Mouse (Mus musculus): ENCODE results near the gene Cd84. TPM values are rescaled to one million over a fixed set of nuclear protein-coding genes. Genes with fewer than 3 reads are reported as not detected.

The Cd84 gene
- polyA plus RNA-seq, 1 experiment from 2014 or later: 0.64 TPM

GRCm38 (mm10) chr1:171825462-171825861 is 14.0 kb upstream of the Cd84 start:
- Histone ChIP-seq H3K9ac (ENCODE audit: low read length) (no peak overlapping the region), H3K9me3 (ENCODE audit: control insufficient read depth, low read length) (no peaks in the 10 kb centered on the region), H3K4me3 (ENCODE audit: low read depth, low read length) (no peak overlapping the region), H3K36me3 (ENCODE audit: control insufficient read depth, insufficient read depth, low read length) (no peaks in the 10 kb centered on the region), H3K27ac (ENCODE audit: low read depth, low read length) (no peak overlapping the region), H3K4me1 (ENCODE audit: control insufficient read depth, insufficient read depth, low read length) (no peaks in the 10 kb centered on the region), H3K4me2 (no peak overlapping the region), H3K27me3 (ENCODE audit: control insufficient read depth, insufficient read depth, low read length) (no peaks in the 10 kb centered on the region)
- ATAC-seq (ENCODE audit: low FRiP score) (no peak), DNase-seq (ENCODE audit: low spot score, missing footprints) (peak; percentile 82)
- WGBS: 32% methylated on average over 4 of the region's 4 CpGs

DNA sequence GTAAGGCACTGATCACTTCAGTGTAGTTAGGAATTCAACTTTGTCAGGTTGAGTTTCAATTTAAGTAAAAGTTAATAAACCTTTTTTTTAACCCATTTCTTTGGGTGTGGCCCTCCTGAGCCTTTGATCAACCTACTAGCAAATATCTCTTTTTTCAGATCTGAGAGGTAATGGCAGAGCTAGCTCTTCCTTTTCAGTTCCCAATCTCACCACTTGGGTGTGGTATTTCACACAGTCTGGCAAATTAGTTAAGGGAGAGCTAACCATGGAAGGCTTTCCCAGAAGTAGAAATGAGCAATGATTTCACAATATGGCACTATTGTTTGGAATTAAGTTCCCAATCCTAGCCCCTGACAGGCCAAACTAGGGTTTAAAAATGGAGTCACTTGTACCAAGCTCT is 13.3 kb upstream of the Cd84 start:
- H3K4me1 ChIP-seq (ENCODE audit: control insufficient read depth, insufficient read depth, low read length): no peaks in the 10 kb centered on the region

DNA sequence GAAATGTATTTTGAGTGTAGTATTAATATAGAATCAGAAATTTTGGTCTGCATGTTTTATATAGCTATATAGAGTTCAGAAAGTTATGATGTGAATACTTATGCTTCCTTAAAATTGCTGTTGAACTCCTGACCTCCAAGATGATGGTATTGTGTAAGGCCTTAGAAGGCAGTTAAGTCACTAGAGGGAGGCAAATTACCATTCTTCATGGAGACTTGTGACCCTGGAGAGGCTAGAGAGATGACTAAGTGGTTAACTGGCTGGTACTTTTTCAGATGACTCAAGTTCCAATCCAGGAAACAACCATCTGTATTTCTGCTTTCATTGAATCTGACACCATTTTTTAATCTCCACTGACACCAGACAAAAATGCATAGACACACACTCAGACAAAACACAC is 11.8 kb upstream of the Cd84 start:
- ATAC-seq (ENCODE audit: low FRiP score) (no peak), DNase-seq (ENCODE audit: low spot score, missing footprints) (no peak)
- no peaks in the 10 kb centered on the region for H3K9me3 ChIP-seq (ENCODE audit: control insufficient read depth, low read length)
- H3K4me3 ChIP-seq (ENCODE audit: low read depth, low read length): no peak overlapping the region
- H3K4me2 ChIP-seq: no peak overlapping the region
- no peak overlapping the region for H3K27ac ChIP-seq (ENCODE audit: low read depth, low read length)
- no peaks in the 10 kb centered on the region for H3K27me3 ChIP-seq (ENCODE audit: control insufficient read depth, insufficient read depth, low read length)
- no peak overlapping the region for H3K9ac ChIP-seq (ENCODE audit: low read length)
- no peaks in the 10 kb centered on the region for H3K4me1 ChIP-seq (ENCODE audit: control insufficient read depth, insufficient read depth, low read length)
- no peaks in the 10 kb centered on the region for H3K36me3 ChIP-seq (ENCODE audit: control insufficient read depth, insufficient read depth, low read length)

More for the DNA sequence above, 13.3 kb upstream of the Cd84 start:
- H3K4me2 ChIP-seq: no peak overlapping the region
- DNase-seq (ENCODE audit: low spot score, missing footprints) (peak; percentile 91), ATAC-seq (ENCODE audit: low FRiP score) (no peak)
- H3K27me3 ChIP-seq (ENCODE audit: control insufficient read depth, insufficient read depth, low read length): no peaks in the 10 kb centered on the region
- H3K9ac ChIP-seq (ENCODE audit: low read length): no peak overlapping the region
- H3K27ac ChIP-seq (ENCODE audit: low read depth, low read length): no peak overlapping the region
- no peaks in the 10 kb centered on the region for H3K9me3 ChIP-seq (ENCODE audit: control insufficient read depth, low read length)
- H3K4me3 ChIP-seq (ENCODE audit: low read depth, low read length): no peak overlapping the region
- no peaks in the 10 kb centered on the region for H3K36me3 ChIP-seq (ENCODE audit: control insufficient read depth, insufficient read depth, low read length)

DNA sequence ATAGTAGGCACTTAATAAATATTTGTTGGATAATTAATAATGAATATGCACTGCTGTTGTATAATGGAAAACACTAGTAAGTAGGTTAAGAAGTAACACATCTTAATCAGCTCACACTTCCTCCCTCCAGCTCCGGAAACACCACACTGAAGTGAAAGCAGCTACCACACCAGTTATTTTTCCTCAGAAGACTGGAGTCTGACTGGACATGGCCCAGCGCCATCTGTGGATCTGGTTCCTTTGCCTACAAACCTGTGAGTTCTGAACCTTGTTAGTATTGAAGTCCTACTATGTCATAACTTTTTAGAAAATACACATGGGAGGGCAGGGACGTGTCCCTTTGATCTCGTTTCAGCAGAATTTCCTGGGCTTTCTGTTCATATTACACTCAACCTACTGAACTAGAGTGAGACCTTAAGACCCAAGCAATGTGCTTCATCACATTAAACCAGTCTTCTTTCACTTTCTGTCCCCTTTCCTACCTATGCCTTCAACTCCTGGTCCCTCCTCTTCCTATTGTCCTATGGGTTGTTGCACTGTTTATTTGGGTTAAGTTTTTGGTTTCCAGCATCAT is 1.0 kb downstream of the Cd84 start:
- Histone ChIP-seq H3K9ac (ENCODE audit: low read length) (no peak overlapping the region), H3K4me3 (ENCODE audit: low read depth, low read length) (no peak overlapping the region), H3K27ac (ENCODE audit: low read depth, low read length) (no peak overlapping the region), H3K27me3 (ENCODE audit: control insufficient read depth, insufficient read depth, low read length) (no peaks in the 10 kb centered on the region), H3K9me3 (ENCODE audit: control insufficient read depth, low read length) (no peaks in the 10 kb centered on the region), H3K4me2 (no peak overlapping the region), H3K36me3 (ENCODE audit: control insufficient read depth, insufficient read depth, low read length) (no peaks in the 10 kb centered on the region), H3K4me1 (ENCODE audit: control insufficient read depth, insufficient read depth, low read length) (no peaks in the 10 kb centered on the region)
- ATAC-seq (ENCODE audit: low FRiP score) (no peak), DNase-seq (ENCODE audit: low spot score, missing footprints) (no peak)
- 77% methylated on average over 4 of the region's 4 CpGs for WGBS

GRCm38 (mm10) chr1:171845035-171845754 is 5.7 kb downstream of the Cd84 start:
- H3K27ac ChIP-seq (ENCODE audit: low read depth, low read length): no peak overlapping the region
- 73% methylated on average over 5 of the region's 5 CpGs for whole genome bisulfite sequencing

DNA sequence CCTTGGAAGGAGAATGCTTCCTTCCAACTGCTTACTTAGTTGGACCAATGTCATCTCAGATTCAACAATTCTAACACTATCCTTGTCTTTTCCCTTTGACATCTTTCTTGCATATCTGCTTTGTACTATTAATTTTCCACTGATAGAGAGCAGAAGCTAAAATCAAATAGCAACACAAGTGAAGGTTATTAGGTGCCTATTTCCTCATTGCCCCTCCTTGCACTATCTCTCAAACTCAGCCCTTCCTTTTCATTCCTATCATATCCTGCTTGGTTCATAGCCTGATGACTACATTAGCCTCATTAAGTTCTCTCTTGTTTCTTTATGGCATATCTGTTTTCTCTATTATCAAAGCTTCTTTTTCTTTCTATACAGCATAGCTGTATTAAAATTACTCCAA is 8.7 kb downstream of the Cd84 start:
- Histone ChIP-seq H3K4me2 (no peak overlapping the region), H3K36me3 (ENCODE audit: control insufficient read depth, insufficient read depth, low read length) (no peaks in the 10 kb centered on the region), H3K9ac (ENCODE audit: low read length) (no peak overlapping the region), H3K27me3 (ENCODE audit: control insufficient read depth, insufficient read depth, low read length) (no peaks in the 10 kb centered on the region), H3K4me3 (ENCODE audit: low read depth, low read length) (no peak overlapping the region), H3K4me1 (ENCODE audit: control insufficient read depth, insufficient read depth, low read length) (no peaks in the 10 kb centered on the region), H3K9me3 (ENCODE audit: control insufficient read depth, low read length) (no peaks in the 10 kb centered on the region), H3K27ac (ENCODE audit: low read depth, low read length) (no peak overlapping the region)
- no peak for DNase-seq (ENCODE audit: low spot score, missing footprints)
- no peak for ATAC-seq (ENCODE audit: low FRiP score)

More at GRCm38 (mm10) chr1:171845035-171845754, 5.7 kb downstream of the Cd84 start:
- ATAC-seq (ENCODE audit: low FRiP score) (no peak), DNase-seq (ENCODE audit: low spot score, missing footprints) (no peak)
- Histone ChIP-seq H3K9me3 (ENCODE audit: control insufficient read depth, low read length) (no peaks in the 10 kb centered on the region), H3K4me2 (no peak overlapping the region), H3K36me3 (ENCODE audit: control insufficient read depth, insufficient read depth, low read length) (no peaks in the 10 kb centered on the region), H3K27me3 (ENCODE audit: control insufficient read depth, insufficient read depth, low read length) (no peaks in the 10 kb centered on the region), H3K4me1 (ENCODE audit: control insufficient read depth, insufficient read depth, low read length) (no peaks in the 10 kb centered on the region), H3K9ac (ENCODE audit: low read length) (no peak overlapping the region), H3K4me3 (ENCODE audit: low read depth, low read length) (no peak overlapping the region)

DNA sequence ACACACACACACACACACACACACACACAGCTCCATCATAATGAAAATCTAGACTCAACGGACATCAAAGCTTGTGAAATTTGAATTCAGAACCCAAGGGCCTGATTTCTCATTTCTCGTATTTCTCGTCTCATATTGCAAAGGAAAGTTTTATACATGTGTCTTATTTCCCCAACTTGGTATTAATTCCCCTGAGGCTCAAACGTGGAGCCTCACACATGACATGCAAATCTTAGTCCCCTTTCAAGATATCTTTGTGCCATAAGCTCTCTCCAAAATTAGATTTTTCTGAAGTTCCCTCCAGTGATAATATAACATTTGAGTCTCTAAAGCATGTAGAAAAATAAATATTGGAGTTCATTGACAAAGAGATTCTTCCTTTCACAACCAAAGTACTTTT is 9.3 kb downstream of the Cd84 start:
- WGBS: 86% methylated on average over 4 of the region's 4 CpGs
- Histone ChIP-seq H3K9ac (ENCODE audit: low read length) (no peak overlapping the region), H3K9me3 (ENCODE audit: control insufficient read depth, low read length) (no peaks in the 10 kb centered on the region), H3K4me3 (ENCODE audit: low read depth, low read length) (no peak overlapping the region), H3K27me3 (ENCODE audit: control insufficient read depth, insufficient read depth, low read length) (no peaks in the 10 kb centered on the region), H3K36me3 (ENCODE audit: control insufficient read depth, insufficient read depth, low read length) (no peaks in the 10 kb centered on the region), H3K4me2 (no peak overlapping the region), H3K27ac (ENCODE audit: low read depth, low read length) (no peak overlapping the region), H3K4me1 (ENCODE audit: control insufficient read depth, insufficient read depth, low read length) (no peaks in the 10 kb centered on the region)
- ATAC-seq (ENCODE audit: low FRiP score): no peak
- no peak for DNase-seq (ENCODE audit: low spot score, missing footprints)

- H3K9ac ChIP-seq (ENCODE audit: low read length): no peak overlapping the region
- H3K9me3 ChIP-seq (ENCODE audit: control insufficient read depth, low read length): no peaks in the 10 kb centered on the region
- no peak overlapping the region for H3K4me3 ChIP-seq (ENCODE audit: low read depth, low read length)
- 92% methylated on average over 5 of the region's 5 CpGs for WGBS
- H3K27ac ChIP-seq (ENCODE audit: low read depth, low read length): no peak overlapping the region
- H3K27me3 ChIP-seq (ENCODE audit: control insufficient read depth, insufficient read depth, low read length): no peaks in the 10 kb centered on the region
- no peak for DNase-seq (ENCODE audit: low spot score, missing footprints)
- no peaks in the 10 kb centered on the region for H3K36me3 ChIP-seq (ENCODE audit: control insufficient read depth, insufficient read depth, low read length)
- no peaks in the 10 kb centered on the region for H3K4me1 ChIP-seq (ENCODE audit: control insufficient read depth, insufficient read depth, low read length)
- ATAC-seq (ENCODE audit: low FRiP score): no peak
- H3K4me2 ChIP-seq: no peak overlapping the region
Observed at GRCm38 (mm10) chr1:171849454-171849853, 10.0 kb downstream of the Cd84 start.

GRCm38 (mm10) chr1:171865467-171865866 is 26.0 kb downstream of the Cd84 start:
- ATAC-seq (ENCODE audit: low FRiP score): no peak
- no peaks in the 10 kb centered on the region for H3K4me1 ChIP-seq (ENCODE audit: control insufficient read depth, insufficient read depth, low read length)
- WGBS: 93% methylated on average over 4 of the region's 4 CpGs

More at GRCm38 (mm10) chr1:171865467-171865866, 26.0 kb downstream of the Cd84 start:
- Histone ChIP-seq H3K9me3 (ENCODE audit: control insufficient read depth, low read length) (no peaks in the 10 kb centered on the region), H3K4me3 (ENCODE audit: low read depth, low read length) (no peak overlapping the region), H3K4me2 (no peak overlapping the region), H3K27me3 (ENCODE audit: control insufficient read depth, insufficient read depth, low read length) (no peaks in the 10 kb centered on the region), H3K9ac (ENCODE audit: low read length) (no peak overlapping the region), H3K36me3 (ENCODE audit: control insufficient read depth, insufficient read depth, low read length) (no peaks in the 10 kb centered on the region), H3K27ac (ENCODE audit: low read depth, low read length) (no peak overlapping the region)
- DNase-seq (ENCODE audit: low spot score, missing footprints): no peak

Data from midbrain, embryonic 11.5 days (tissue).